Mouse (Mus musculus) spleen, adult 2 months (tissue): ENCODE measurements around the gene Fgfr2.

Source experiments
- CTCF ChIP-seq: fragments of 200-500 bp; IDR thresholded peaks from 2 replicates; pipeline ENCODE4 v1.5.1; 2011; ENCODE audit warnings: mild to moderate bottlenecking, inconsistent platforms; ENCODE audit not compliant: insufficient read depth, insufficient read length, insufficient replicate concordance; ENCODE audit errors: extremely low read depth
- POLR2A ChIP-seq: fragments of 200-500 bp; IDR thresholded peaks from 2 replicates; pipeline ENCODE4 v1.6.1; 2011; ENCODE audit warnings: low read depth, low read length, inconsistent platforms

- TF ChIP-seq CTCF (no peak), POLR2A (no peak)
Measured at GRCm38 (mm10) chr7:130935793-130936471, 2187.2 kb downstream of the Fgfr2 start, which contains the start of gene Htra1.
